Mouse (Mus musculus) gastrocnemius, postnatal 10 days (tissue): ENCODE measurements around the gene Gm27021. TPM values are rescaled to one million over a fixed set of nuclear protein-coding genes. Genes with fewer than 3 reads are reported as not detected.

Experiments
- DNase-seq: peaks from one replicate; pipeline ENCODE4 v3.0.0; 2021; ENCODE audit warnings: mixed read lengths
- total RNA-seq, 2 experiments: library from RNA; stranded (reverse); gene quantifications; 2 replicates each; pipeline ENCODE4 v1.2.3; 2021

Gm27021 gene
- total RNA-seq, 2 experiments from 2014 or later = not detected

DNA sequence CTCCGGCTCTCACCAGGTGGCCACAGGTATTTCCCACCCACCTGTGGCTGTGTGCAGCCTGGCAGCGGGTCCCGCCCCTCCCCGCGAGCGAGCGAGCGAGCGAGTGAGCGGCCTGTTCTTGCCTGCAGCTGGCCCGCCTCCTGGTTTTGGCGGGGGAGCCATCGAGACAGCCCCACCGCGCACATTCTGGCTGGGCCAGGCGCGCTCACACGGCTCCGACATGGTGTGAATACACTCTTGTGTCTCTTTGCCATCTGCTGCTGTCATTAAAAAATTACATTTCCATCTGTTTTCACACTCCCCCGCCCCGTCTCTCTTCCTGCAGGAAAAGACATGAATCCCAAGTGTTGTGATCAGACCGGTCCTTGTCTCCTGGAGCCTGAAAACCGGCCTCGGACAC, 69.3 kb downstream of the Gm27021 start:
- DNase-seq = peak; percentile 57

DNA sequence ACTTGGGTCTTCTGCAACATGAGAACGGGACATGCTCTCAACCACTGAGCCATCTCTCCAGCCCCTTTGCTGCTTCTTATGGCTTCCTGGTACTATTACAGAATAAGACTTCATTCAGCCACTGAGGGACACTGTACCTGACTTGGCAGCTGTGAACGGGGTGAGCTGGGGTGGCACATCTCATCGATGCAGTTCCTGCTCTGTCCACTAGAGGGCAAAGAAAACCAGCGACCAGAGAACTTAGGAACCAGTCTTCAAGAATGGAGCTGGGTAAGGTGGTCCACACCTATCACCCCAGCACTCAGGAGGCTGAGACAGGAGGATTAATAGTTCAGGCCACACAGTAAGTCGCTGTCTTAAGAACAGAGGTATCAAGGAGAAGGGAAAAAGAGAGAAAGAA, 71.9 kb downstream of the Gm27021 start:
- DNase-seq = peak; percentile 66

DNA sequence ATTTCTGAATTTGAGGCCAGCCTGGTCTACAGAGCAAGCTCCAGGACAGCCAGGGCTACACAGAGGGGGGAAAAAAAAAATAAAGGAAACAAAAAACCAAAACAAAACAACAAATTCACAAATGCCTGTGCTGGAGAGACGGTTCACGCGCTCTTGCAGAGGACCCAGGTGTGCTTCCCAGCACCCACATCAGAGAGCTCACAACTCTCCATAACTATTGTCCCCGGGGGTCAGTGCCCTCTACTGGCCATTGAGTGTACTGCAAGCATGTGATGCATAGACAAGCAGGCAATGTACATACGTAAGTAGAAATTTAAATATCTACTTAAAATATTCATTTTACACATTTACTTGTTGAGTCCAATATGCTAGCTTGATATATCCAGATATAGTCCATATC, 73.3 kb downstream of the Gm27021 start:
- DNase-seq = no peak

DNA sequence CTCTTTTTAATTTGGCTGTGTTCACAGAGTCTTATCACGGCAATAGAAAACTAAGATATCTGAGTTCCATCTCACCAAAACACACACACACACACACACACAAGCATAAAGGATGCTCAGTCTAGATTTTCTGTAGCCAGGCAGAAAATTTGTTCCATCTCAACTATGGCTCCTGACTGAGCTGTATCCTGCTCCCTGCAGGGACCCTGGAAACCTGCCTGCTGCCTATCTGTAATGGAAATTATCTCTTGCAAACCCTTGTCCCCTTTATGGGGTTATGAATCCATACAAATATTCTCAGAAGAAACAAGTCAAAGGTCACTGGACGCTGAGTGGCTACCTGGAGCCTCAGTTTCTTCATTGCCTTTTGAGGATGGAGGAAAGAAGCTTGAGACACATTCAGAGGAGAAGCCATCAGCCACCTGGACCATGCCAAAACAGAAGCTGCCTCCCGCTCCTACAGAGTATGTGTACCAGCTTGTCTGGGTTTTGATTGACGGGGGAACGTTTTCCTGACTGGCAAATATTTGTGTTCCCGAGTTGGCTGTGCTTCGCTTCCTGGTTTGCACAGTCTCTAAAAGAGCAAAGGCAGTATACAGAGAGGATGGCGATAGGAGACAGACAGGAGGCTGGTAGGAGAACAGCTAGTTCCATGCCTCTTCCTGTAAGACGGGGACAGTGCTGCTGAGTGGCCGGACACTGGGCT, 76.1 kb downstream of the Gm27021 start:
- no peak for DNase-seq

DNA sequence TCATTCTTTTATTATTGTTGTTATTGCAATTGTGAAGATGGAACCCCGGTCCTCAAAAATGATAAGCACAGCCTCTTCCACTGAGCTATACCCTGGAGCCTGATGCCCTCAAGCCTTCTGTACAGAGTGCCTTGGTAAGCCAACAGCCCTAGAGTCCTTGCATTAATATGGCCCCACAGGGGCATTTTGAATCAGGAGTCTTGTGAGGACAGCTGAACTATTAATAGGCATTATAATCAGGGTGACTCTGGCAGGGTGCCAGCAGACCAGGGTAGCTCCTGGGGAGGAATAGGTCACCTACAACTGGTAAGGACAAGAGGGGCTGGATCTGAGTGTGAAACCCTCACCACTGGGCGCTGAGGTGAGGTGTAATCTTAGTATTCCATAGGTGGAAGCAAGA, 78.0 kb downstream of the Gm27021 start:
- peak; percentile 63 for DNase-seq

DNA sequence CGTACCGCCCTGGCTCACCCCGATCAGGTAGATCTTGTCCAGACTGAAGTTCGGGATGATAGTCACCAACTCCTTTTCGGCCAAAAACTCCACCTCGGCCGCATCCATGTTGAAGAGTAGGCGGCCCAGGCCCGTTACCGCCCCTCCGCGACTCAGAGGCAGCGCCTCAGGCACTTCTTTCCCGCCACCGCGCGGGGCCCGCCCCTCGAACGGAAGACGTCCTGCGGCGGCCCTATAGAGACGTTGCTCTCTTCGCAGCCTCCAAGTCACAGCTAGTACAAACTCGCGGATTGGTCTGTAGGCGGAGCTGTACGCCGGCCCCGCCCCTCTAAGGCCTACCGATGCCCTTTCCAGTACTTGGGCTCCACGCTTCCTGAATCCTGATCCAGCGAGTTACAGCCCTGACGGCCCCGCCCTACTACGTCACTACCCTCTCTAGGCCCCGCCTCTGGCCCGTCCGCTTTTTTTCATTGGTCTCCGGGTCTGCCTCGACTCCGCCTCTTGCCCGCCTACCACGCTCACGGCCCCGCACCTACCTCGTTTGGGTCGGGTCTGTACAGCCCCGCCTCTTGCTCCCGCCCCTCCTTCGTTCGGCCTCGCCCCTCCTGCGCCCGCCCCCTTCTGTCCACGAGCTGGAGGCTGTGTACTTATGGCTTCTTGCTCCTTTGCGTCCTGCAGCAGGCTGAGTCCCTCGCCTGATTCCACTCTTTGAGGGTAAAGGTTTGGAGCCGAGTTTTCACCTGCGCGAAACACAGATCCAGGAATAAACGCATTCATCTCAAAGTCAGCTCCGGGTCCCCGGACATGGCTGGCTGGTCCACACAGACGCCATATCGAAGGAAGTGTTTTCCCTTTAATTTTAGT, 78.7 kb downstream of the Gm27021 start, which contains the start of gene Gins2:
TSS of gene Gins2 (minus strand) at position 397 of the 864 bp plus-strand sequence.
- peak; percentile 97 for DNase-seq

DNA sequence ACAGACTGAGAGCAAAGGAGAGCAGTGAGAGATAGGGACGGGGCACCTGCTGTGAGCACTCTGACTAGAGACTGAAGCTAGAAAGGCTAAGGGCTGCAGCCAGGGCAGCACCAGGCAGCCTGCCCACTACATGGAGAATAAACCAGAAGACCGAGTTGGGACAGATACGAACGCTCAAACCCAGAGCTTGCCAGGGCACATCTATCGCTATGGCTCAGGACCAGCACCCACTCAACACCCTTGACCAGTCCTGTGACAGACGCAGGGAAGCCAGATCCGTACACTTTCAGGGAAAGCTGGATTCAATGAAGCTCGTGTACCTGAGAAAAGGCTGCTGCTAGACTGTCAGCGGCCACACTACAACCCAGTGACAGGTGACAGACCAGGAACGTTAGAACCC, 82.4 kb downstream of the Gm27021 start:
- no peak for DNase-seq

DNA sequence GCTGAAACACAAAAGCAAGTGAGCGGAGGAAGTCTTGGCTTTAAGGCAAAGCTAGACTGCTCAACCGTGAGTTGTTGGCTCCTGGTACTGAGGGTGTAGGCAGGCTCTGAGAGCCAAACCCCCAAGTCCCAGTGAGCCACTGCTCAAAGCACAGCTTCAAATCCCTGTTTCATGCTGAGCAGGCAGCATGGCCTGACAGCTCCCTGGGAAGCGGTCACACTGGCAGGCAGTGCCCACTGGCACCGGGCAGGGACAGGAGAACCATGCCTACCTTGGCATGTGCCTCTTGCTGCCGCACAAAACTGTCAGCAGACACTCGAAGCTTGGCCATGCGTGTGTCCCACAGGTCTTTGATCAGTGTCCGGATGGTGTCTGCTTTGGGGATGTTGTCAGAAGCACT, 86.1 kb downstream of the Gm27021 start:
- DNase-seq = peak; percentile 8

DNA sequence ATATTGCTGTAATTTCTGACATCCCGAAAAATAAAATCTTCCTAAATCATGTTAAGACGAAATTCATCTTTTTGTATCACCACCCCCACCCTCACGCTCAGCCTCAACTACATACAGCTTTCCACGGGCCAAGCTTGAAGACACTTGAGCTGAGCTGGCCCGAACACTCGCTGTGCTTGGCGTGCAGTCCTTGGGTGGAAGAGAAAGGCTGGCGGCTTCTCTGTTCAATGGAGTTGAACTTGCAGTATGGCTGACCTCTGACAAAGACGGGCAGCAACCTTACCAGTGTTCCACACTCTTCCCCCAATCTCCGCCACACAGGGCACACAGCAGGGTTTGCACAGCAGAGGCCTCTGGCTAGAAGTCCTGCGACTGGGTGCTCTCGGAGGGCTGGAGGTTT, 86.5 kb downstream of the Gm27021 start:
- peak; percentile 10 for DNase-seq

DNA sequence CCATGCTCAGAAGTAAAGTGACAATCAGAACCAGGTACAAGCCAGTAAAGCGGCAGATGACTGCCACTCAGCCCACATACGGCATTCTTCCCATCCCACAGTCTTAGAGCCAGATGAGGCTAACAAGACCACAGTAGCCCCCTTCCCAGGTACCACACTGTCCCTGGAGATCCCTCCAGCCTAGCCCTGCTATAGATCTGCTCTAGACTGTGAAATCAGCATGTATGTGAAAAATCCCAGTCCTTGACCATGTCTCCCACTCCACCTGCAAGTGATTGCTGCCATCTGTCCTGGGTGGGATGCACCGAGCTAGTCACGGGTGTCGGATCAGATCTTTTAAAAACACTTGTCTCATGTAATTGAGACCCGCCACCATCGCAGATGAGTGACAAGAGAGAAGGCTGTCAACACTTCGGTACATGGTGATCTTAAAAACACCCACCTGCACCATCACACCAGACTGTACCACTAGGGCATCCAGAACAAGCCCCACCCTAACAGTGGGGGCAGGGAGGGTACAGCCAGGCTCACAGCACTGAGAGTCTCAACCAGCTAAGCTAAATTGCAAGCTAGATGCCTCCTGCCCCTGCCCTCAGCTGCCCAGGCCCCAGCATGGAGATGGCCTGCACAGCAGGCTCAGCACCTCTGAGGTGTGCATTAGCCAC, 87.4 kb downstream of the Gm27021 start:
- DNase-seq = no peak

DNA sequence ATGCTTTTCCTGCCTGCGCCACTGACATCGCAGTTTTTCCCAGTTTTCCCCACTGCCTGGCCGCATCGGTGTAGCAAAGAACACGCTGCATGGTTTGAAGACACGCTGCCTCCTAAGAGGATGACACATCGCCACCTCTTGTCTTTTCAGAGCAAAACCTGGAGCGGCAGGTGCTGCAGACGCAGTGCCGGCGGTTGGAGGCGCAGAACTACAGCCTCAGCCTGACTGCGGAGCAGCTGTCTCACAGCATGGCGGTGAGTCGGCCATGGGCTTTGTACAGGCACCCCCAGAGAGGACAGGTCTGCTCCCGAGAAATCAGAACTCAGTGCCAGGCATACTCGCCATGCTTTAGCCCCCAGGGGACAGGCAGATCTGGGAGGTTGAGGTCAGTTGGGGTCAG, 90.1 kb downstream of the Gm27021 start:
- no peak for DNase-seq

DNA sequence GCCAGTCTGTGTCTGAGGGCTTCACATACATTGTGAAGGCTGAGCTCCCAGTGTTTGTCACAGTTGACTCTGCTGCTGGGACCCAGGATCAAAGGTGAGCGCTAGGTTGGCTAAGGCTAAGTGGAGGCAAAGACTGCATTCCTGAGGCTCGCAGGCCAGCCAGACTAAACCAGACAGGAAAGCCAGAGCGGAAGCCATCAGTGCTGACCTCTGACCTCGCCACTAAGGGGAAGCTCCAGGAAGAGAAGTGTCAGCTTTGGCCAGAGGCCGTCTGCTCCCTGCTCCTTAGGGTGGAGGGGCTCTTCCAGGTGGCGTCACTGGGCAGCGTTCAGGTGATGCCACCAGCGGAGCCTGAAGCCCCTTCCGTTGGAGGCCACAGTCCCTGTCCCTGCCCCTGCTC, 92.1 kb downstream of the Gm27021 start:
- DNase-seq = no peak

DNA sequence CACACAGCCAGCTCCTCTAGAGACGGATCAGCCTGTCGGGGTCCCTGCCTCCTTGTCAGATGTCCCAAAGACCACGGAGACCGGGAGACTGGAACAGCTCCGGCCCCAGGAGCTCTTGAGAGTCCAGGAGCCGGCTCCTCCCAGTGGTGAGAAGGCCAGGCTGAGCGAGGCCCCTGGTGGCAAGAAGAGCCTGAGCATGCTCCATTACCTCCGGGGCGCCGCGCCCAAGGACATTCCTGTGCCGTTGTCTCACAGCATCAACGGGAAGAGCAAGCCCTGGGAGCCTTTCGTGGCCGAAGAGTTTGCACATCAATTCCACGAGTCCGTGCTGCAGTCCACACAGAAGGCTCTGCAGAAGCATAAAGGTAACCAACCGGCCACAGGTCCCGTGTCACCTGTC, 92.9 kb downstream of the Gm27021 start:
- DNase-seq = no peak

DNA sequence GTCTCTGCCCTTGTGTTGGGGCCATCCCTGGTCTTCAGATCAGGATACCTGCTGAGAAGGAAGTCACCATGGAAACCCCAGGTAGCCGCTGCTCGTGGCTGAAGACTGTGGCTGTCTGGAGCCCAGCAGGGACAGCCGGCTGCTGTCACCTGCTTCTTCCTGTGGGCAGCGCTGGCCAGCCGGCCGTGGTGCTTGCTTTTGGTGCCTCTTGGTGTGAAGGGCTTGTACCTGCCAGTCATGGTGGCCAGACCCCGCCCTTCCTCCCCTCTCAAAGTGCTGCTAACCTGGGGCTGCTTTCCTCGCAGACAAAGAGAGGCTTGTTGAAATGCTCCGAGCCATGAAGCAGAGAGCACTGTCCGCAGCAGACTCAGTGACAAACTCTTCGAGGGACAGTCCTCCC, 94.0 kb downstream of the Gm27021 start:
- DNase-seq = no peak

DNA sequence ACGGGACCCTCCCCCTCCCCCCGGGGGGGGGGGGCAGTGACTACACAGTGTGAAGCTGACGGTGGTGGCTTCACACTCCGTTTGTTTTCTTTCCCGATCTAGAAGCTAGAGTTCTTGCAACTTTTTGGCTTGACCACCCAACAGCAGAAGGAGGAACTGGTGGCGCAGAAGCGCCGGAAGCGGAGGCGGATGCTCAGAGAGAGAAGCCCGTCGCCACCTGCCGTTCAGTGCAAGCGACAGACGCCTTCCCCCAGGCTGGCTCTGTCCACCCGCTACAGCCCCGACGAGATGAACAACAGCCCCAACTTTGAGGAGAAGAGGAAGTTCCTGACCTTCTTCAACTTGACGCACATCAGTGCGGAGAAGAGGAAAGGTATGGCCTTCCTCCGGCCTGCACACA, 95.3 kb downstream of the Gm27021 start:
- DNase-seq = no peak

DNA sequence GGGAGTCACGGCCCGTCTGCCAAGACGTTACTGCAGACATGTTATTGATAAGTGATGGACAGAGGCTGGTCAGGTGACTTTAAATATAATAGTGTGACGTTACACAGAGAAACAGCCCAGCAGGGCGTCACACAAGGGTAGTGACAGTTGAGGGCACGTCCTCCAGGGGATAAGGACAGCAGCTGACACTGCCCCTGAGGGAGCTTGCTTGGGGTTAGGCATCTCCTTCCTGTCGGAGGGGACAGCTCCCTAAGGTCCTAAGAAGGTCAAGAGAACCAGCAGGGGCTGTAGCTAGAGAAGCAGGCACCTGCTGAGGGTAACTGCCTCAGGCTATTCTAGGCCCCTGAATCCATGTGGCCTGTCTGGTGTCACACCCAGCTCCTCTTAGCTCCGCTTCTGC, 96.3 kb downstream of the Gm27021 start:
- no peak for DNase-seq

DNA sequence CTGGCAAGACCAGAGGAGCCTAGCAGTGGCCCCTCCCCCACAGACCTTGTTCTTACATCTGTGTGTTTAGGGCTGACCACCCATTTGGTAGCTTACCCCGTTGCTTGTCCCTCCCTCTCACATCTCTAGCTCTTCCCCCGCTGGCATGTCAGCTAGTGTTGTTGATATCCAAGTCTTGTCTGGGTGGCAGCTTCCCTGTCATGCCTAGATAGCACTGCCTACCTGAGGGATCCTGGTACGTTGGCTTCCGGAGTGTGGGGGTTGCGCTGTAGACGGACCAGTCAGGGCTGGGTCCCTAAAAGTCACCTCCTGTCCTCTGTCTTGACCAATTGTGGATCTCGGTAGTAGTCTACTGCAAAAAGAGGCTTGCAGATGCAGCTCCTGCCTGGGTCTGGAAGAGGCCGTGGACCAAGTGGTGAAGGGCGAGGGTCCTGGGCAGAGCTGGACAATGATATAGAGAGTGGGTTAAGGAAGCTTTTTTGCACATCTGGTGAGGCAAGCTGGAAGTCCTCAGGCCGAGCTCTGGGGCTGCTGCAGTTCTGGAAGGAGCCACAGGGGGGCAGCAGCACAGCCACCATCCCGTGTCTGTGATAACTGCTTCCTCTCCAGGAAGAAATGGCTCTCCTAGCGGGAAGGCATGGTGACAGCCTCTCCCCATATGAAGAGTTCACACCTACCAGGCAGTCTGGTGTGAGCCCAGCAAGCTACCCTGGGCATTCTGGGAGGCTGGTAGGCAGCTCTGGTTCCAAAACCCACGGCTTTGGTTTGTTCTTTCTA, 97.8 kb downstream of the Gm27021 start:
- DNase-seq = peak; percentile 83

DNA sequence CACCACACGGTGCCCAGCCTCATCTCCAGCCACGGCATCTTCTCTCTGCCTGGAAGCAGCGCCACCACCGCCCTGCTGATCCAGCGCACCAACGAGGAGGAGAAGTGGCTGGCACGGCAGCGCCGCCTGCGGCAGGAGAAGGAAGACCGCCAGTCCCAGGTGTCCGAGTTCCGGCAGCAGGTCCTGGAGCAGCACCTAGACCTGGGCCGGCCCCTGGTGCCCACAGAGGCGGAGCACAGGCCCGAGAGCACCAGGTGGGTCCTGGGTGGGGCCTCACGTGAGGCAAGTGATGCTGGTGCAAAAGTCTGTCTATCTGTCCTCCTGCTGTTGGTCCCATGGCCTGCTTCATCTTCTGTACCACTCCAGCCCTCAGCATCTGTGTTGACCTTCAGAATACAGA, 98.8 kb downstream of the Gm27021 start:
- DNase-seq = no peak

DNA sequence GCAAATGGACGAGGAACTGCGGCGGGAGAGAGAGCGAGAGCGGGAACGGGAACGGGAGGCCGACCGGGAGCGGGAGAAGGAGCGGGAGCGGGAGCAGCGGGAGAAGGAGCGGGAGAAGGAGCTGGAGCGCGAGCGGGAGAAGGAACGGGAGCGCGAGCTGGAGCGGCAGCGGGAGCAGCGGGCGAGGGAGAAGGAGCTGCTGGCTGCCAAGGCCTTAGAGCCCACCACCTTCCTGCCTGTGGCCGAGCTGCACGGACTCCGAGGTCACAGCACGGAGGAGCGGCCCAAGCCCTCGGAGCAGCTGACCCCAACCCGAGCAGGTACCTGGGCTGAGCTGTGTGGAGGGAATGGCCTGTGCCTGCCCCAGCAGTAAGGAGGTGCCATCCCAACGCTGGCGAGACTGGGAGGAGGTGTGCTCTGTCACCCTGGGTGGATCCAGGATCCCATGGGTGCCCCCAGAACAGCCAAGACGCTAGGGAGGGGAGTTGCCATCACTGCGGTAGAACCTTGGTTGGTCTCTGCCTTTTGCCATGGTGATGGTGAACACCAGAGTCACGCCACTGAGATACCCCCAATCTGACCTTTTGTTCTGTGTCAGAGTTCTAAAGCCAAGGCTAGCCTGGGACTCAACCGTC, 99.6 kb downstream of the Gm27021 start:
- DNase-seq = no peak

DNA sequence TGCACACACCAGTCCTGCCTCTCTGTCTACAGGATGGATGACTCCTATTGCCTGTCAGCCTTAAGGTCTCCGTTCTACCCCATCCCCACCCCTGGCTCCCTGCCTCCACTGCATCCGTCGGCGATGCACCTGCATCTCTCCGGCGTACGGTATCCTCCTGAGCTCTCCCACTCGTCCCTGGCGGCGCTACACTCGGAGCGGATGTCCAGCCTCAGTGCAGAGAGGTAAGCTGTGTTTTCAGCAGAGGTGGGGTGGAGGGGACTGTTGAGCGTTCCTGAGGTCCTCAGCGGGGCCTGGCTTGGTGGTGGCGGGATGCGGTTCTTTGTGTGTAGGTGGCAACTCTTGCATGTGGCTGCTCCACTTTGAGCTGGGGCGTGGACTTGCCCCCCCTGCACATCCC, 100.1 kb downstream of the Gm27021 start:
- DNase-seq = no peak

DNA sequence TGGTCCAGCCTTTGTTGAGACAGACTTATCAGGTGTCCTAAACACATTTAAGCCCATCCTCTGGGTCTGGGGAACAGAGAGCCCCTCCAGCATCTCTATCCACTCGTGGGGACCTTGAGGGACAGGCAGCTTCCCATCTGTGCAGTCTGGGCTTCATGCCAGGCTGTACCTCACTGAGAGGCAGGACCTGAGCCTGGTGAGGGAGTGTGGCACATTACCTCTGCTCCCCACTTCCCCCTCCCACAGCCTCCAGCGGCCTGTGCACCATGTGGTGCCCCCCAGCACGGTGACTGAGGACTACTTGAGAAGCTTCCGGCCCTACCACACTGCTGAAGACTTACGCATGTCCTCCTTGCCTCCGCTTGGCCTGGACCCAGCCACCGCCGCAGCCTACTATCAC, 101.2 kb downstream of the Gm27021 start:
- DNase-seq = no peak

DNA sequence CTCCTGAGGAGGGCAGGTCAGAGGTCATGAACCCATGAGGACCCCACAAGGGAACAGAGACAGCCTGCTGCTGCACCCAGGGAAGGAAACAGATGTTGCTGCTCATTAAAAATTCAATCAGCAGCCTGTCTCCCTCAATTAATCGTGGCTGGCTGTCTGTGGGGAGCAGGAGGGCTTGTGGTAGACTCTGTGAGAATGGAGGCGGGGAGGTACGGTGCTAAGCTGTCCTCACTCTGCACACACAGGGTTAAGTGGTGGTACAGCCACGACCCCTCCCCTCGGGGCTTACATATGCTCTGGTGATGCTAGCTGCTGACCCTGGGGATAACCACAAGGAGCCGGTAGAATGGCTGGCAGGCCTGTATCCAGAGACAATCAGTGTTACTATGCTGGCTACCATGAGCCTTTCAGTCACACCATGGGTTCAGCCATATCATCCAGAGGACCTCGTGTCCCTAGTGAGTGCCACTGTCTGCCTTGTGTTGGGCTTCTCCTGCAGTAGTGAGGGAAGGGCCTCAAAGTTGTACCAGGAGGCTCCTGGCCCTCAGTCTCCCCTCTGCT, 102.6 kb downstream of the Gm27021 start:
- DNase-seq = no peak
